Mouse (Mus musculus) hindbrain, postnatal 0 days (tissue): ENCODE data around the gene Gm2035. TPM values are rescaled to one million over a fixed set of nuclear protein-coding genes. Genes with fewer than 3 reads are reported as not detected.
"Not testable (repeated sequence)": the region's sequence is repeated elsewhere in the genome, so short reads cannot be mapped to it uniquely, and the experiment has no call there.

Experiments
- ATAC-seq: fragments of 200-750 bp; cut with Nextera tagmentation; 2 replicates; pipeline ENCODE4 v1.8.0; 2017; ENCODE audit warnings: mild to moderate bottlenecking, moderate TSS enrichment, moderate library complexity
- DNase-seq: peaks from one replicate; pipeline ENCODE4 v3.0.0-alpha.2; 2015; ENCODE audit warnings: low spot score
- H3K27ac ChIP-seq: fragments of 300-500 bp; sonication (generic); 2 replicates; pipeline ENCODE4 v1.5.1; 2014; ENCODE audit warnings: mild to moderate bottlenecking
- H3K27me3 ChIP-seq: fragments of 300-500 bp; sonication (generic); 2 replicates; pipeline ENCODE4 v1.6.1; 2014; ENCODE audit warnings: low read length, mixed read lengths; ENCODE audit not compliant: insufficient read depth
- H3K36me3 ChIP-seq: fragments of 300-500 bp; sonication (generic); 2 replicates; pipeline ENCODE4 v1.6.1; 2014; ENCODE audit warnings: low read length, mixed read lengths; ENCODE audit not compliant: insufficient read depth
- H3K4me1 ChIP-seq: fragments of 300-500 bp; sonication (generic); 2 replicates; pipeline ENCODE4 v1.6.1; 2014; ENCODE audit warnings: antibody characterized with exemption, low read length, mixed read lengths; ENCODE audit not compliant: insufficient read depth
- H3K4me2 ChIP-seq: fragments of 300-500 bp; sonication (generic); 2 replicates; pipeline ENCODE4 v1.6.1; 2014; ENCODE audit warnings: low read depth, mild to moderate bottlenecking, low read length, moderate library complexity, mixed read lengths
- H3K4me3 ChIP-seq: fragments of 300-500 bp; sonication (generic); 2 replicates; pipeline ENCODE4 v1.5.1; 2014; ENCODE audit warnings: low read length
- H3K9ac ChIP-seq: fragments of 300-500 bp; sonication (generic); replicated peaks from 2 replicates; pipeline ENCODE4 v1.6.1; 2014; ENCODE audit warnings: mild to moderate bottlenecking, low read length, moderate library complexity, mixed read lengths
- H3K9me3 ChIP-seq: fragments of 300-500 bp; sonication (generic); 2 replicates; pipeline ENCODE4 v1.6.1; 2016; ENCODE audit warnings: low read length, mixed read lengths
- WGBS: fragments of 180-500 bp; shearing (Covaris S2); extraction: QIAGEN DNeasy Blood & Tissue Kit; methylation state at CpG from one replicate; pipeline ENCODE4 v1.1.7; 2014; 5-methylcytosine and 5-hydroxymethylcytosine counted together
- polyA plus RNA-seq: library from polyadenylated mRNA; unstranded; fragments of >200 nt; fragmentation: Nextera tagmentation; extraction: Ambion mirVana; gene quantifications from 2 replicates; pipeline ENCODE4 v1.2.1, GENCODE M21; 2015
- total RNA-seq: library from RNA; depleted of rRNA; stranded (reverse); fragments of >200 nt; gene quantifications from 2 replicates; pipeline ENCODE4 v1.2.3, GENCODE M21; 2014; rRNA removed

Gm2035 gene
- not detected in 2 replicates for total RNA-seq
- polyA plus RNA-seq, result not detected in 2 replicates

GRCm38 (mm10) chr12:87919721-87920120, at the start of gene Gm2035:
Gm2035 (minus strand) TSS chr12:87919857.
- not testable (repeated sequence) for H3K4me2 ChIP-seq, H3K36me3 ChIP-seq, H3K27me3 ChIP-seq, H3K4me3 ChIP-seq, H3K4me1 ChIP-seq, H3K9ac ChIP-seq, H3K27ac ChIP-seq, DNase-seq, H3K9me3 ChIP-seq, ATAC-seq
- 78% methylated on average over 2 of the region's 2 CpGs for WGBS

GRCm38 (mm10) chr12:87953780-87954179, 34.1 kb upstream of the Gm2035 start, which contains the start of gene Gm2042:
Gm2042 (plus strand) TSS chr12:87954080.
- H3K9ac ChIP-seq, ATAC-seq, H3K9me3 ChIP-seq, H3K4me2 ChIP-seq, H3K27me3 ChIP-seq, H3K36me3 ChIP-seq, H3K4me3 ChIP-seq, H3K27ac ChIP-seq, H3K4me1 ChIP-seq, DNase-seq: not testable (repeated sequence)
- 78% methylated on average over 2 of the region's 2 CpGs for WGBS

- 100% methylated on average over 1 of the region's 1 CpGs for WGBS
- not testable (repeated sequence) for H3K9me3 ChIP-seq, H3K27me3 ChIP-seq, H3K27ac ChIP-seq, DNase-seq, H3K36me3 ChIP-seq, ATAC-seq, H3K4me1 ChIP-seq, H3K4me2 ChIP-seq, H3K4me3 ChIP-seq, H3K9ac ChIP-seq
Observed at GRCm38 (mm10) chr12:87895070-87895469, 24.6 kb downstream of the Gm2035 start, which contains the start of gene Gm2022. Gm2022 (plus strand) TSS chr12:87895370.

GRCm38 (mm10) chr12:87873772-87874171, 45.9 kb downstream of the Gm2035 start, which contains the start of gene Gm2016:
Gm2016 (plus strand) TSS chr12:87874072.
- not testable (repeated sequence) for H3K9ac ChIP-seq, H3K36me3 ChIP-seq, H3K4me1 ChIP-seq, H3K4me3 ChIP-seq, H3K9me3 ChIP-seq, ATAC-seq, H3K27ac ChIP-seq, DNase-seq, H3K27me3 ChIP-seq, H3K4me2 ChIP-seq
- whole genome bisulfite sequencing, result 86% methylated on average over 5 of the region's 5 CpGs

Other genes with a start within 250 kb of the Gm2035 start
- gene Gm21319, start 144.1 kb downstream of the Gm2035 start, total RNA-seq, result not detected in 2 replicates
- gene Gm21319, start 144.1 kb downstream of the Gm2035 start, polyA plus RNA-seq, result not detected in 2 replicates
- gene Gm21936, start 124.3 kb downstream of the Gm2035 start, total RNA-seq, result not detected in 2 replicates
- not detected in 2 replicates for gene Gm21936, start 124.3 kb downstream of the Gm2035 start, polyA plus RNA-seq
- gene BB287469, start 103.3 kb downstream of the Gm2035 start, total RNA-seq, result not detected in 2 replicates
- not detected in 2 replicates for gene BB287469, start 103.3 kb downstream of the Gm2035 start, polyA plus RNA-seq
- not detected in 2 replicates for gene Gm2001, start 77.5 kb downstream of the Gm2035 start, total RNA-seq
- gene Gm2001, start 77.5 kb downstream of the Gm2035 start, polyA plus RNA-seq, result not detected in 2 replicates
- gene Gm2016, start 45.8 kb downstream of the Gm2035 start, total RNA-seq, result not detected in 2 replicates
- not detected in 2 replicates for gene Gm2016, start 45.8 kb downstream of the Gm2035 start, polyA plus RNA-seq
- gene Gm2022, start 24.5 kb downstream of the Gm2035 start, total RNA-seq, result not detected in 2 replicates
- not detected in 2 replicates for gene Gm2022, start 24.5 kb downstream of the Gm2035 start, polyA plus RNA-seq
- gene Gm2042, start 34.2 kb upstream of the Gm2035 start, total RNA-seq, result not detected in 2 replicates
- not detected in 2 replicates for gene Gm2042, start 34.2 kb upstream of the Gm2035 start, polyA plus RNA-seq
- gene Gm2075, start 92.0 kb upstream of the Gm2035 start, total RNA-seq, result not detected in 2 replicates
- not detected in 2 replicates for gene Gm2075, start 92.0 kb upstream of the Gm2035 start, polyA plus RNA-seq
- gene Gm6803, start 98.9 kb upstream of the Gm2035 start, total RNA-seq, result not detected in 2 replicates
- not detected in 2 replicates for gene Gm6803, start 98.9 kb upstream of the Gm2035 start, polyA plus RNA-seq
- not detected in 2 replicates for gene Gm2056, start 107.1 kb upstream of the Gm2035 start, total RNA-seq
- gene Gm2056, start 107.1 kb upstream of the Gm2035 start, polyA plus RNA-seq, result not detected in 2 replicates
- gene Gm16368, start 163.8 kb upstream of the Gm2035 start, total RNA-seq, result not detected in 2 replicates
- not detected in 2 replicates for gene Gm16368, start 163.8 kb upstream of the Gm2035 start, polyA plus RNA-seq